Mouse (Mus musculus) neural tube, embryonic 13.5 days (tissue): Measurements from ENCODE around the gene St3gal3. TPM values are rescaled to one million over a fixed set of nuclear protein-coding genes. Genes with fewer than 3 reads are reported as not detected.

Experiments
- ATAC-seq: fragments of 200-750 bp; cut with Nextera tagmentation; 2 replicates; pipeline ENCODE4 v1.8.0; 2017; ENCODE audit warnings: low read depth, mild to moderate bottlenecking, moderate TSS enrichment, moderate library complexity
- H3K27ac ChIP-seq: fragments of 300-500 bp; sonication (generic); replicated peaks from 2 replicates; pipeline ENCODE4 v1.5.1; 2015; ENCODE audit warnings: moderate library complexity, mild to moderate bottlenecking, inconsistent platforms
- H3K27me3 ChIP-seq: fragments of 300-500 bp; sonication (generic); 2 replicates; pipeline ENCODE4 v1.6.1; 2015; ENCODE audit warnings: mild to moderate bottlenecking, inconsistent platforms
- H3K36me3 ChIP-seq: fragments of 300-500 bp; sonication (generic); 2 replicates; pipeline ENCODE4 v1.6.1; 2015; ENCODE audit warnings: mild to moderate bottlenecking, inconsistent platforms
- H3K4me1 ChIP-seq: fragments of 300-500 bp; sonication (generic); replicated peaks from 2 replicates; pipeline ENCODE4 v1.6.1; 2015; ENCODE audit warnings: inconsistent platforms
- H3K4me2 ChIP-seq: fragments of 300-500 bp; sonication (generic); 2 replicates; pipeline ENCODE4 v1.6.1; 2015; ENCODE audit warnings: inconsistent platforms, mild to moderate bottlenecking, moderate library complexity
- H3K4me3 ChIP-seq: fragments of 300-500 bp; sonication (generic); 2 replicates; pipeline ENCODE4 v1.5.1; 2015; ENCODE audit warnings: mild to moderate bottlenecking, inconsistent platforms
- H3K9ac ChIP-seq: fragments of 300-500 bp; sonication (generic); 2 replicates; pipeline ENCODE4 v1.6.1; 2015; ENCODE audit warnings: moderate library complexity, mild to moderate bottlenecking, inconsistent platforms
- H3K9me3 ChIP-seq: fragments of 300-500 bp; sonication (generic); 2 replicates; pipeline ENCODE4 v1.6.1; 2016; ENCODE audit warnings: inconsistent platforms
- WGBS: fragments of 180-500 bp; shearing (Covaris S2); methylation state at CpG from one replicate; pipeline ENCODE4 v1.1.7; 2015; 5-methylcytosine and 5-hydroxymethylcytosine counted together
- polyA plus RNA-seq: library from polyadenylated mRNA; unstranded; fragments of >200 nt; fragmentation: Nextera tagmentation; extraction: Ambion mirVana; gene quantifications from 2 replicates; pipeline ENCODE4 v1.2.1, GENCODE M21; 2015

Gene St3gal3
- polyA plus RNA-seq, 1 experiment from 2014 or later, result 12.2 TPM

- no peak overlapping the region for H3K4me3 ChIP-seq
- 87% methylated on average over 7 of the region's 7 CpGs for WGBS
- no peak overlapping the region for H3K27ac ChIP-seq
- no peak overlapping the region for H3K4me2 ChIP-seq
- H3K27me3 ChIP-seq, result no peaks in the 10 kb centered on the region
- H3K36me3 ChIP-seq, result no peaks in the 10 kb centered on the region
- ATAC-seq, result no peak
- H3K4me1 ChIP-seq, result peaks cover 9% of the 10 kb centered on the region
- no peaks in the 10 kb centered on the region for H3K9me3 ChIP-seq
- no peak overlapping the region for H3K9ac ChIP-seq
These were observed 108.8 kb downstream of the St3gal3 start for GRCm38 (mm10) chr4:118025931-118026330.

DNA sequence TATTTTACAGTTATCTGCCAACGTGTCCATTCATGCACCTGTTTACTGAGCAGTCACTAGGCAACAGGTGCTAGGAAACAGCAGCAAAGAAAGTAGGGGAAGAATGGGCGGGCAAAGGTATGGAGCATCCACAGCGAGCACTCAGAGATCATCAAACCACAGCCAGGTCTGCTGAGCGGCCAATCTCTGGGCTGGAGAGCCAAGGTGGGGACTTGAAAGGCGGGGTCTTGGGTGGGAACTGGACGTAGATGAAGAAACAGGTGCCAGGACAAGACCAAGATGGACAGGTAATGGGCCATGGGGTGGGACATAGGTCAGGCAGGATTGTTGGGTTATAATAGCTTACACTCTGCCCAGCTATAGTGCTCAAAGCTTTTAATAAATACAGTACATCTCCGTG lies 109.3 kb downstream of the St3gal3 start:
- no peak overlapping the region for H3K9ac ChIP-seq
- 91% methylated on average over 7 of the region's 7 CpGs for WGBS
- no peak overlapping the region for H3K4me2 ChIP-seq
- ATAC-seq, result no peak
- peaks cover 8% of the 10 kb centered on the region for H3K4me1 ChIP-seq
- H3K4me3 ChIP-seq, result no peak overlapping the region
- no peaks in the 10 kb centered on the region for H3K36me3 ChIP-seq
- H3K9me3 ChIP-seq, result no peaks in the 10 kb centered on the region
- H3K27ac ChIP-seq, result no peak overlapping the region
- no peaks in the 10 kb centered on the region for H3K27me3 ChIP-seq

DNA sequence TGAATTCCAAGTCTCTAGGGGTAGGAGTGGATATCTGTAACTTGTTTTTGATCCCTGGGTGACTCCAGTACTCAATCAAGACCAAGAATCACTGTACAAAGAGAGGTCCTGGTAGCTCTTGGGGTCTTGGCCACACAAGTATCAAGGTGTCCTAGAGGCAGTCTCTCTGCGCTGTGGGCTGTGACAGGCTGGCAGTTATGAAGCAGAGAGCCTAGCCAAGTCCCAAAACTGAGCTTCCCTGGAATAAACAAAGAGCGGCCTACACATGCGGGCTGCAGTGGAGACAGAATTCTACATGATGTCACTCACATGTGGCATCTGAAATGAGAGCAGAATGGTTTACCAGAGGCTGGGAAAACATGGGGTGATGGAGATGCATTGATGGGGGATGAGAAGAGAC lies 111.9 kb downstream of the St3gal3 start:
- no peak overlapping the region for H3K27ac ChIP-seq
- H3K9me3 ChIP-seq, result no peaks in the 10 kb centered on the region
- H3K27me3 ChIP-seq, result no peaks in the 10 kb centered on the region
- no peak overlapping the region for H3K4me2 ChIP-seq
- H3K4me1 ChIP-seq, result peaks cover 10% of the 10 kb centered on the region
- WGBS, result 94% methylated on average over 3 of the region's 3 CpGs
- H3K4me3 ChIP-seq, result no peak overlapping the region
- ATAC-seq, result no peak
- no peak overlapping the region for H3K9ac ChIP-seq
- no peaks in the 10 kb centered on the region for H3K36me3 ChIP-seq

DNA sequence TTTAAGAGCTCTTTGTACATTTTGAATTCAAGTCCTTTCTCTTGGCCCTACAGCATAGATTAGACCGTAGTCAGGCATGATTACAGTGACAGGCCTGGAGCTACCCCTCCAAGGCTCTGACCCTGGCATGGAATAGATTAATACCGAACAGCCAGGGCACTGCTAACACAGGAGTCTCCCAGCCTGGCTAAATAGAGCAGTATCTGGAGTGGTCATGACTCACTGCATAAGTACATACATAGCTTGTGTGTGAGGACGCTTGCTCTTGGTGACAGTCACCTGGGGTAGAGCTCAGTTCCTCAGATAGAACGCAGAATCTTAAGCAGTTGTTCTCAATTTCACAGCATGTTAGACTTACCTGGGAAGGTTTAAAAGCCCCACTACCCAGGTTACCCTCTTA lies 112.3 kb downstream of the St3gal3 start:
- H3K9ac ChIP-seq, result no peak overlapping the region
- no peaks in the 10 kb centered on the region for H3K9me3 ChIP-seq
- H3K4me1 ChIP-seq, result peaks cover 14% of the 10 kb centered on the region
- H3K4me2 ChIP-seq, result no peak overlapping the region
- H3K27me3 ChIP-seq, result no peaks in the 10 kb centered on the region
- no peak overlapping the region for H3K27ac ChIP-seq
- no peak overlapping the region for H3K4me3 ChIP-seq
- no peak for ATAC-seq
- WGBS, result 90% methylated on average over 4 of the region's 4 CpGs
- H3K36me3 ChIP-seq, result no peaks in the 10 kb centered on the region

- no peak overlapping the region for H3K9ac ChIP-seq
- H3K9me3 ChIP-seq, result no peaks in the 10 kb centered on the region
- ATAC-seq, result no peak
- no peak overlapping the region for H3K4me3 ChIP-seq
- WGBS, result 64% methylated on average over 8 of the region's 8 CpGs
- H3K27ac ChIP-seq, result no peak overlapping the region
- no peak overlapping the region for H3K4me2 ChIP-seq
- H3K27me3 ChIP-seq, result no peaks in the 10 kb centered on the region
- no peaks in the 10 kb centered on the region for H3K36me3 ChIP-seq
- H3K4me1 ChIP-seq, result peaks cover 38% of the 10 kb centered on the region
These were observed 115.1 kb downstream of the St3gal3 start for GRCm38 (mm10) chr4:118019640-118020039.

DNA sequence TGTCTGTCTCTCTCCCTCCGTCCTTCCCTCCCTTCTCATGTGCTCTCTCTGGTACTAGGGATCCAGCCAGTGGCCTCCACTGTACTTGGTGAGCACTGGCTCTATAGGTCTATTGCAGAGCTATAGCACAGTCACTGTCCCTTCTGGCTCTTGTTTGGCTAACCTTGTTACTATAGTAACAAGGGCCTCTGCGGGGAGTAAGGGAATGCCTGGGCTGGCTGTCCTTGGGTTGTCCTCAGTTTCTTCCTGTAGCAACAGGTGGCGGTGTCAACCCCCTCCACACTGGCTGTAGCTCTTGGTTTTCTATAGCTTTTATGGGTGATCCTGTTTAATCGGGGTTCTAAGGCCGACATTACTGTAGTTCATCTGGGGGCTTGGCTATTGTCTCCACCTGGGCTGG lies 115.5 kb downstream of the St3gal3 start:
- Histone ChIP-seq H3K4me1 (peaks cover 38% of the 10 kb centered on the region), H3K9ac (no peak overlapping the region), H3K36me3 (0 out of 2 replicates have a peak, but pooled peaks cover 3% of the 10 kb centered on the region), H3K4me2 (no peak overlapping the region), H3K27me3 (no peaks in the 10 kb centered on the region), H3K9me3 (no peaks in the 10 kb centered on the region), H3K27ac (no peak overlapping the region), H3K4me3 (no peak overlapping the region)
- 53% methylated on average over 5 of the region's 5 CpGs for WGBS
- no peak for ATAC-seq

- Histone ChIP-seq H3K4me3 (no peak overlapping the region), H3K9me3 (no peaks in the 10 kb centered on the region), H3K4me1 (peaks cover 38% of the 10 kb centered on the region), H3K27me3 (no peaks in the 10 kb centered on the region), H3K9ac (no peak overlapping the region), H3K27ac (no peak overlapping the region; the same call in 1 of the 2 replicates), H3K4me2 (no peak overlapping the region), H3K36me3 (0 out of 2 replicates have a peak, but pooled peaks cover 6% of the 10 kb centered on the region)
- peak; percentile 46 for ATAC-seq
- WGBS, result 39% methylated on average over 16 of the region's 16 CpGs
These were observed 117.5 kb downstream of the St3gal3 start for GRCm38 (mm10) chr4:118017021-118017805.

GRCm38 (mm10) chr4:118016323-118016911 lies 118.3 kb downstream of the St3gal3 start:
- no peak overlapping the region for H3K27ac ChIP-seq
- WGBS, result 47% methylated on average over 10 of the region's 10 CpGs
- H3K9ac ChIP-seq, result no peak overlapping the region
- no peak overlapping the region for H3K4me3 ChIP-seq
- H3K9me3 ChIP-seq, result no peaks in the 10 kb centered on the region
- ATAC-seq, result no peak
- peaks cover 38% of the 10 kb centered on the region for H3K4me1 ChIP-seq
- no peaks in the 10 kb centered on the region for H3K27me3 ChIP-seq
- no peak overlapping the region for H3K4me2 ChIP-seq
- 0 out of 2 replicates have a peak, but pooled peaks cover 6% of the 10 kb centered on the region for H3K36me3 ChIP-seq

GRCm38 (mm10) chr4:118015636-118016035 lies 119.1 kb downstream of the St3gal3 start:
- Histone ChIP-seq H3K4me1 (peaks cover 38% of the 10 kb centered on the region), H3K27ac (no peak overlapping the region), H3K36me3 (0 out of 2 replicates have a peak, but pooled peaks cover 6% of the 10 kb centered on the region), H3K9me3 (no peaks in the 10 kb centered on the region), H3K27me3 (no peaks in the 10 kb centered on the region), H3K4me2 (no peak overlapping the region), H3K9ac (no peak overlapping the region), H3K4me3 (no peak overlapping the region)
- 43% methylated on average over 6 of the region's 6 CpGs for WGBS
- no peak for ATAC-seq

DNA sequence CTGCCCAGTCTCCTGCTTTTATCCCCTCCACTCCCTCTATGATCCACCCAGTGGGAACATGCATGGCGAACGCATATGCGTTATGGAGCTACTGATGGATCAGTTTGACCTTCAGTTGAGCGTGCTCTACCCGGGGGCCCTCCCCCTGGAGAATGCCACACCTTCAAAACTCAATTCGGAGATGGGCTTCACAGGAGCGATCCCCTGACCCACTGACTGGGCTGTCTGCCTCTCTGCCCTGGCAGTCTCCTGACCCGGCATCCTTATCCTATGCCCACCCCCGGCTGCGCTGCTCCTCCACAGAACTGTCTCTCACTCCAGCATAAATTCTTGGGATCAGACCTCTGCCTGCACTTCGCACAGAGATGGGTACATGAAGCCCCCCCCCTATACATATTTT lies 119.6 kb downstream of the St3gal3 start:
- Histone ChIP-seq H3K27me3 (no peaks in the 10 kb centered on the region), H3K27ac (no peak overlapping the region), H3K9ac (no peak overlapping the region), H3K36me3 (0 out of 2 replicates have a peak, but pooled peaks cover 6% of the 10 kb centered on the region), H3K4me1 (peaks cover 38% of the 10 kb centered on the region), H3K4me2 (no peak overlapping the region), H3K9me3 (no peaks in the 10 kb centered on the region), H3K4me3 (no peak overlapping the region)
- no peak for ATAC-seq
- WGBS, result 89% methylated on average over 11 of the region's 11 CpGs

GRCm38 (mm10) chr4:118010661-118011173 lies 124.0 kb downstream of the St3gal3 start:
- H3K27ac ChIP-seq, result no peak overlapping the region
- no peak overlapping the region for H3K9ac ChIP-seq
- H3K4me3 ChIP-seq, result no peak overlapping the region
- 0 out of 2 replicates have a peak, but pooled peaks cover 6% of the 10 kb centered on the region for H3K36me3 ChIP-seq
- ATAC-seq, result no peak
- 91% methylated on average over 9 of the region's 9 CpGs for WGBS
- H3K9me3 ChIP-seq, result no peaks in the 10 kb centered on the region
- H3K4me1 ChIP-seq, result peaks cover 6% of the 10 kb centered on the region
- no peaks in the 10 kb centered on the region for H3K27me3 ChIP-seq
- no peak overlapping the region for H3K4me2 ChIP-seq

GRCm38 (mm10) chr4:118008433-118009033 lies 126.2 kb downstream of the St3gal3 start:
- no peak for ATAC-seq
- Histone ChIP-seq H3K27ac (no peak overlapping the region), H3K9me3 (no peaks in the 10 kb centered on the region), H3K4me1 (no peaks in the 10 kb centered on the region), H3K27me3 (no peaks in the 10 kb centered on the region), H3K9ac (no peak overlapping the region), H3K4me3 (no peak overlapping the region), H3K36me3 (0 out of 2 replicates have a peak, but pooled peaks cover 3% of the 10 kb centered on the region), H3K4me2 (no peak overlapping the region)
- 68% methylated on average over 6 of the region's 6 CpGs for WGBS
